16 mouse cellular contexts compared by ENCODE assay signal in the genomic region with DNA sequence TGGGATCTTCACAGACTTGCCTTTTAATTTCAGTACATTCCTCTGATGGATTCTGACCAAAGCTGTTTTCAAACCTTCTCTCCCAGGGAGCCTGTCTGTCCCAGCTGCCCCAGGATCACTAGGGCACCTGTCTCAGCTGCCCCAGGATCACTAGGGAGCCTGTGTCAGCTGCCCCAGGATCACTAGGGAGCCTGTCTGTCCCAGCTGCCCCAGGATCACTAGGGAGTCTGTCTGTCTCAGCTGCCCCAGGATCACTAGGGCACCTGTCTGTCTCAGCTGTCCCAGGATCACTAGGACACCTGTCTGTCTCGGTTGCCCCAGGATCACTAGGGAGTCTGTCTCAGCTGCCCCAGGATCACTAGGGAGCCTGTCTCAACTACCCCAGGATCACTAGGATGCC.
"Had no signal": no experiment of that assay in that cellular context is flagged by ENCODE, and none has a peak within 500 bp of the region (broad histone marks: within the 10 kb centered on the region; RNA-seq: fewer than 3 reads in every experiment).

No protein-coding gene starts in this region.

- DNase-seq: lung, adult 18-20 months; lung, embryonic 14.5 days; lung, postnatal 10 days; lung, postnatal 4 days; midbrain, embryonic 14.5 days; right cerebral cortex, postnatal 25 days; right cerebral cortex, postnatal 4 days; spleen, adult 18-20 months; thymus, adult 18-20 months; thymus, postnatal 14 days; thymus, postnatal 36 days had no signal

- H3K4me2 ChIP-seq: liver, embryonic 12.5 days; lung, embryonic 14.5 days; midbrain, embryonic 12.5 days; neural tube, embryonic 12.5 days had no signal

- ATAC-seq: liver, embryonic 12.5 days; midbrain, embryonic 16.5 days had no signal

- H3K27ac ChIP-seq: liver, embryonic 12.5 days; liver, embryonic 14.5 days; midbrain, embryonic 12.5 days; neural tube, embryonic 12.5 days had no signal

- H3K4me3 ChIP-seq: liver, embryonic 12.5 days; midbrain, embryonic 12.5 days; neural tube, embryonic 12.5 days had no signal

- H3K9me3 ChIP-seq: liver, embryonic 12.5 days; midbrain, embryonic 12.5 days had no signal

- H3K36me3 ChIP-seq: liver, embryonic 12.5 days; midbrain, embryonic 12.5 days; neural tube, embryonic 12.5 days had no signal

- H3K9ac ChIP-seq: liver, embryonic 12.5 days; liver, embryonic 14.5 days; lung, embryonic 14.5 days; midbrain, embryonic 12.5 days; neural tube, embryonic 12.5 days had no signal

- H3K27me3 ChIP-seq: liver, embryonic 12.5 days; midbrain, embryonic 12.5 days; neural tube, embryonic 12.5 days had no signal

- H3K4me1 ChIP-seq: liver, embryonic 12.5 days had no signal
